Mouse (Mus musculus): ENCODE data around the gene Gpd2.

Gene Gpd2

GRCm38 (mm10) chr2:57301539-57301938, 64.1 kb downstream of the Gpd2 start:
- no peak for DNase-seq (ENCODE audit: low spot score)

- no peak for DNase-seq (ENCODE audit: low spot score)
These were observed 66.8 kb downstream of the Gpd2 start for GRCm38 (mm10) chr2:57304212-57304611.

GRCm38 (mm10) chr2:57312268-57312797, 74.9 kb downstream of the Gpd2 start:
- DNase-seq (ENCODE audit: low spot score) = no peak

GRCm38 (mm10) chr2:57316055-57316454, 78.6 kb downstream of the Gpd2 start:
- DNase-seq (ENCODE audit: low spot score) = peak; percentile 10

GRCm38 (mm10) chr2:57318336-57318735, 80.9 kb downstream of the Gpd2 start:
- no peak for DNase-seq (ENCODE audit: low spot score)

- DNase-seq (ENCODE audit: low spot score) = no peak
These were observed 88.7 kb downstream of the Gpd2 start for GRCm38 (mm10) chr2:57326091-57326490.

- DNase-seq (ENCODE audit: low spot score) = no peak
These were observed 91.9 kb downstream of the Gpd2 start for GRCm38 (mm10) chr2:57329327-57329726.

- DNase-seq (ENCODE audit: low spot score) = no peak
These were observed 93.4 kb downstream of the Gpd2 start for GRCm38 (mm10) chr2:57330812-57331211.

GRCm38 (mm10) chr2:57331266-57331665, 93.8 kb downstream of the Gpd2 start:
- no peak for DNase-seq (ENCODE audit: low spot score)

GRCm38 (mm10) chr2:57333481-57333880, 96.0 kb downstream of the Gpd2 start:
- DNase-seq (ENCODE audit: low spot score) = no peak

GRCm38 (mm10) chr2:57335397-57335796, 98.0 kb downstream of the Gpd2 start:
- no peak for DNase-seq (ENCODE audit: low spot score)

- DNase-seq (ENCODE audit: low spot score) = no peak
These were observed 101.3 kb downstream of the Gpd2 start for GRCm38 (mm10) chr2:57338779-57339178.

- DNase-seq (ENCODE audit: low spot score) = no peak
These were observed 105.5 kb downstream of the Gpd2 start for GRCm38 (mm10) chr2:57342910-57343309.

GRCm38 (mm10) chr2:57350615-57351014, 113.2 kb downstream of the Gpd2 start:
- DNase-seq (ENCODE audit: low spot score) = peak; percentile 59

GRCm38 (mm10) chr2:57353722-57354432, 116.4 kb downstream of the Gpd2 start:
- DNase-seq (ENCODE audit: low spot score) = no peak

GRCm38 (mm10) chr2:57354848-57355247, 117.4 kb downstream of the Gpd2 start:
- no peak for DNase-seq (ENCODE audit: low spot score)

- DNase-seq (ENCODE audit: low spot score) = no peak
These were observed 118.9 kb downstream of the Gpd2 start for GRCm38 (mm10) chr2:57356222-57356822.

- DNase-seq (ENCODE audit: low spot score) = no peak
These were observed 125.1 kb downstream of the Gpd2 start for GRCm38 (mm10) chr2:57362503-57362902.

- no peak for DNase-seq (ENCODE audit: low spot score)
These were observed 137.2 kb downstream of the Gpd2 start for GRCm38 (mm10) chr2:57374647-57375046.

- DNase-seq (ENCODE audit: low spot score) = no peak
These were observed 137.9 kb downstream of the Gpd2 start for GRCm38 (mm10) chr2:57375138-57375837.

GRCm38 (mm10) chr2:57378147-57378889, 140.9 kb downstream of the Gpd2 start:
- DNase-seq (ENCODE audit: low spot score) = no peak

- no peak for DNase-seq (ENCODE audit: low spot score)
These were observed 147.2 kb downstream of the Gpd2 start for GRCm38 (mm10) chr2:57384625-57385024.

Data from c-Kit-positive CD71-positive TER-119-positive erythroid progenitor cells, embryonic 14.5 days (primary cell).